Mouse (Mus musculus) lung, postnatal 0 days (tissue): Measurements from ENCODE around the gene Eif3a. TPM values are rescaled to one million over a fixed set of nuclear protein-coding genes. Genes with fewer than 3 reads are reported as not detected.

Experiments used
- ATAC-seq: fragments of 200-750 bp; cut with Nextera tagmentation; 2 replicates; pipeline ENCODE4 v1.8.0; 2017; ENCODE audit warnings: moderate library complexity
- DNase-seq: peaks from one replicate; pipeline ENCODE4 v3.0.0-alpha.2; 2016; ENCODE audit warnings: low spot score
- H3K27ac ChIP-seq: fragments of 300-500 bp; sonication (generic); 2 replicates; pipeline ENCODE4 v1.5.1; 2014; ENCODE audit warnings: antibody characterized with exemption, mild to moderate bottlenecking, low read length, mixed read lengths
- H3K27me3 ChIP-seq: fragments of 300-500 bp; sonication (generic); replicated peaks from 2 replicates; pipeline ENCODE4 v1.6.1; 2014; ENCODE audit warnings: low read length, mixed read lengths; ENCODE audit not compliant: insufficient read depth
- H3K36me3 ChIP-seq: fragments of 300-500 bp; sonication (generic); 2 replicates; pipeline ENCODE4 v1.6.1; 2014; ENCODE audit warnings: low read length, mixed read lengths; ENCODE audit not compliant: insufficient read depth
- H3K4me1 ChIP-seq: fragments of 300-500 bp; sonication (generic); 2 replicates; pipeline ENCODE4 v1.6.1; 2014; ENCODE audit warnings: antibody characterized with exemption, low read depth, low read length, mixed read lengths; ENCODE audit not compliant: insufficient read depth
- H3K4me2 ChIP-seq: fragments of 300-500 bp; sonication (generic); replicated peaks from 2 replicates; pipeline ENCODE4 v1.6.1; 2014; ENCODE audit warnings: low read depth, mild to moderate bottlenecking, low read length, moderate library complexity, mixed read lengths
- H3K4me3 ChIP-seq: fragments of 300-500 bp; sonication (generic); 2 replicates; pipeline ENCODE4 v1.5.1; 2014; ENCODE audit warnings: low read depth, low read length
- H3K9ac ChIP-seq: fragments of 300-500 bp; sonication (generic); replicated peaks from 2 replicates; pipeline ENCODE4 v1.6.1; 2014; ENCODE audit warnings: low read depth, mild to moderate bottlenecking
- H3K9me3 ChIP-seq: fragments of 300-500 bp; sonication (generic); 2 replicates; pipeline ENCODE4 v1.6.1; 2016; ENCODE audit warnings: low read length, mixed read lengths
- CTCF ChIP-seq: IDR thresholded peaks from 2 replicates; pipeline ENCODE4 v1.5.1; 2016; ENCODE audit warnings: antibody characterized with exemption, mild to moderate bottlenecking
- EP300 ChIP-seq: IDR thresholded peaks from 2 replicates; pipeline ENCODE4 v1.6.1; 2016; ENCODE audit warnings: antibody characterized with exemption, mild to moderate bottlenecking, control low read depth
- WGBS: fragments of 180-500 bp; shearing (Covaris S2); extraction: QIAGEN DNeasy Blood & Tissue Kit; methylation state at CpG from one replicate; pipeline ENCODE4 v1.1.7; 2014; 5-methylcytosine and 5-hydroxymethylcytosine counted together
- polyA plus RNA-seq: library from polyadenylated mRNA; unstranded; fragments of >200 nt; fragmentation: Nextera tagmentation; extraction: Ambion mirVana; gene quantifications from 2 replicates; pipeline ENCODE4 v1.2.1, GENCODE M21; 2015

The Eif3a gene
- polyA plus RNA-seq, 1 experiment from 2014 or later: 67.1 TPM

DNA sequence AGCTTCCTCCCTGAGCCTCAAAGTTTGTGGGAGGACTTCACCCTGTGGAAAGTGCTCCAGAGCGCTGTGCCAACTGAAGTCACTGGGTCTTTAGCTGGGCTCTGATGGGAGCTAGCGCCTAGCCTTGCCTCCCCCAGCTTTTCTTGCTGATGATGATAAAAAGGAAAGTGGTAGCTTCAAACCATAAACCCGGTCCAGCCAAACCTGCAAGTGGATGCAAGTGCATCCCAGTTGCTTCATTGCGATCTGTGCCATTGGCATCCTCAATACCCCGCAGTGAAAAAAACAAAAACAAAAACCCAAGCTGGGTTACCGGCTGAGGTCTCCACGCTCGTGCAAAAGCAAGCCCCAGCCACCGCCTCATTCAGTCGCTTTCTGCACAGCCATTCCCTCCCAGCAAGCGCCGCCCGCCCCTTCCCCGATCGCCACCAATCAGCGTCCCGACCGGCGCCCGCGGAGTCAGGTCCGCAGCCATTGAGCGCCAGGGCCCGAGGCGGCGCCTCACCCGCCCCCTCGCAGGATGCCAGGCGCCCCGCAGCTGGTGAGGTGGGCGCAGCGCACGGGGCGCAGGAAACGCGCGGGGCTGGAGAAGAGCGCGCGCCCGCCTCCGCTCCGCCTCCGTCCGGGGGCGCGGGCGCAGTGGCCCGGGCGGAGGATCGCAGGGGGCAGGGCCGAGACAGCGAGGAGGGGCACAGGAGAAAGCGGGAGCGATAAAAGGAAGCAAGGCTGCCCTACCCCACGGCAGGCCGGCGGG, 34.8 kb downstream of the Eif3a start, which contains the start of gene Nanos1:
TSS of gene Nanos1 (plus strand) at position 550 of the 754 bp plus-strand sequence.
- Histone ChIP-seq H3K4me1 (peaks cover 5% of the 10 kb centered on the region; the same call in 1 of the 2 replicates), H3K9ac (0 out of 2 replicates have a peak within 1 kb of the TSS, but pooled peaks have one; percentile 9), H3K4me3 (peak within 1 kb of the TSS; percentile 73), H3K27me3 (no peaks in the 10 kb centered on the region), H3K4me2 (peak within 1 kb of the TSS; percentile 100), H3K9me3 (no peaks in the 10 kb centered on the region), H3K36me3 (0 out of 2 replicates have a peak, but pooled peaks cover 6% of the 10 kb centered on the region), H3K27ac (peak within 1 kb of the TSS; percentile 26; the same call in 1 of the 2 replicates)
- under 1% methylated on average over 49 of the region's 58 CpGs for WGBS
- DNase-seq (peak; percentile 91), ATAC-seq (peak; percentile 95)
- TF ChIP-seq EP300: no peak
- TF ChIP-seq CTCF: peak; percentile 13

DNA sequence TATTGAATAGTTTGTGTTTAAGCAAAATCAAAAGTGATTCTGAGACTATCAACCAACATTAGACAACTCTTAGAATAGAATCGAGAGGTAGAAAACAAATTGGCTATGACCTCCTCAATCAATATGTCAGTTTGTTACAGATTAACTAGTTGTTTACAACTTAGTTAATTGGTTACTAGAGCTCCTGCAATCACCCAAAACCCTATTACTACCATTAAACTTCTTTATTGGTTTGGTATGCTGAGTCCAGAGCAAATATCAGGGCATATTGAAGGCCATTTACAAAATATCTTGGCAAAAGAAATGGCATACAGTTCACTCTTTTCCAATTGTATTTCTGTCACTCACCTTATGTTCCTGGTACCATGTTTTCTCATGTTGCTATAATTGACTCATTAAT, 42.7 kb downstream of the Eif3a start:
- ATAC-seq (no peak), DNase-seq (no peak)
- no peaks in the 10 kb centered on the region for H3K27me3 ChIP-seq
- 78% methylated on average over 1 of the region's 1 CpGs for WGBS
- H3K4me3 ChIP-seq: no peak overlapping the region
- H3K4me2 ChIP-seq: no peak overlapping the region
- TF ChIP-seq EP300: no peak
- no peak overlapping the region for H3K27ac ChIP-seq
- no peaks in the 10 kb centered on the region for H3K4me1 ChIP-seq
- no peaks in the 10 kb centered on the region for H3K9me3 ChIP-seq
- H3K9ac ChIP-seq: no peak overlapping the region
- H3K36me3 ChIP-seq: no peaks in the 10 kb centered on the region

DNA sequence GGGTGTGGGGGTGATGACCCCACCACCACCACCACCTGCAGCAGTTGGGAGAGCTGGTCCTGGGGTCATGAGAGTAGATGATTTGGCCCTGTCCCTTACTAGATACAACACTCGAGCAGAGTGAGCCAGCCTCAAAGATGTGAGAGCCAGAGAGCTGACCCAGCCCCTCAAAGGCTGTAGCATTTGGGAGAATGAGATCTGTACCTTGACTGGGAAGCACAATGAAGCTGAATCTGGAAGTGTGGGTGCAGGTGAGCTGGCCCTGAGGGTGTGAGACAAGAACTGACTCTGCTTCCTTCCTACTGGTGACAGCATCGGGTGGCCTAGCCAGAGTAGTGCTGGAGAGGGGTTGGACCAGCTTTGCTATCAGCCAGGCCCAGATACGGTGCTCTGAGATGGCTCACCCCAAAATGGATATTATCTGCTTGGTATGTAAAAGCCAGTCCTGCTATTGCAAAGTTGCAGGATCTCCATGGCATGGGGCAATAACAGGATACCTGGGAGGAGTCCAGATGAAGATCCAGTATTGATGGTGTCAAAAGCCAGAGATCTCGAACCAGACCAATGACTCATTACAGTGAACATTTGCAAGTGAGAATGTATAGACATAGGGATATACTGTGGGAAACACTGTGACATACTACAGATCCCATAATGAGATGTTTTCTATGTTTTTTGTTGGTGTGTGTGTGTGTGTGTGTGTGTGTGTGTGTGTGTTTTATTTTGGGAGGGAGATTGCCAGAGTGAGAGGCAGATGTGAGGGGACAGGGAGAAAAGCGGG, 46.5 kb downstream of the Eif3a start:
- Histone ChIP-seq H3K4me1 (no peaks in the 10 kb centered on the region), H3K9me3 (no peaks in the 10 kb centered on the region), H3K4me3 (no peak overlapping the region), H3K27me3 (no peaks in the 10 kb centered on the region), H3K36me3 (no peaks in the 10 kb centered on the region), H3K27ac (no peak overlapping the region), H3K9ac (no peak overlapping the region), H3K4me2 (no peak overlapping the region)
- ATAC-seq: no peak
- DNase-seq: no peak
- TF ChIP-seq EP300 (no peak), CTCF (no peak)
- WGBS: 62% methylated on average over 5 of the region's 5 CpGs

DNA sequence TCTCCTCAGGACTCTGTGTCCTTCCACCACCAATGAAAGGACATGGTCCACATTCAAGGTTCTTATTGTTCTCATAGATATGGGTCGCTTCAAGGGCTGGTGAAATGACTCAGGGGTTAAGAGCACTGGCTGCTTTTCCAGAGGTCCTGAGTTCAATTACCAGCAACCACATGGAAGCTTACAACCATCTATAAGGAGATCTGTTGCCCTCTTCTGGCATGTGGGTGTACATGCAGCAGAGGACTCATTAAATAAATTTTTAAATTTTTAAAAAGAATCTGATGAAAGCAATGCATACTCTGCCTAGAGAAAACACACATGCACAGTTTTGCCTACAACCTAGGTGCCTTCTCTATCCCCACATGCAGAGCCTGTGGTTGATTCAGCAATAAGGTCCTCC, 49.9 kb downstream of the Eif3a start:
- Histone ChIP-seq H3K4me2 (no peak overlapping the region), H3K4me3 (no peak overlapping the region), H3K4me1 (no peaks in the 10 kb centered on the region), H3K27me3 (no peaks in the 10 kb centered on the region), H3K27ac (no peak overlapping the region), H3K9ac (no peak overlapping the region), H3K36me3 (no peaks in the 10 kb centered on the region), H3K9me3 (no peaks in the 10 kb centered on the region)
- TF ChIP-seq CTCF (no peak), EP300 (no peak)
- ATAC-seq (no peak), DNase-seq (no peak)
- 62% methylated on average over 1 of the region's 1 CpGs for WGBS

DNA sequence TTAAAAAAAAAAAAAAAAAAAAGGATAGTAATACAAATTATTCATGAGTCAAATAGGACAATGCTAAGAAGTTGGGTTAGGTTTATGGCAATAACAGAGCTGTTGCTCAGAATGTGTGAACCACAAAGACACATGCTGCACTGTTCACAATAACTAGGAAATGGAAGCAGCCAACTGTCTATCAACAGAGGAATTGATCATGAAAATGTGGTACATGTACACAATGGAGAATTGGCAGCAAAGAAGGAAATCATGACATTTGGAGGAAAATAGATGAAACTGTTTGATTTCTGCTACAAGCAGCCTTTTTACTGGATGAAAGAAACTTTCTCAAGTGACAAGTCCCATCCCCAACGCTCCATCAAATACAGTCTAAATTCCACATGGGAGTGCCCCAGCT, 58.5 kb downstream of the Eif3a start:
- WGBS: 88% methylated on average over 1 of the region's 1 CpGs
- Histone ChIP-seq H3K9ac (no peak overlapping the region), H3K9me3 (no peaks in the 10 kb centered on the region), H3K36me3 (no peaks in the 10 kb centered on the region), H3K27ac (no peak overlapping the region), H3K4me3 (no peak overlapping the region), H3K4me2 (no peak overlapping the region), H3K4me1 (no peaks in the 10 kb centered on the region), H3K27me3 (no peaks in the 10 kb centered on the region)
- DNase-seq (no peak), ATAC-seq (no peak)
- TF ChIP-seq EP300 (no peak), CTCF (no peak)

DNA sequence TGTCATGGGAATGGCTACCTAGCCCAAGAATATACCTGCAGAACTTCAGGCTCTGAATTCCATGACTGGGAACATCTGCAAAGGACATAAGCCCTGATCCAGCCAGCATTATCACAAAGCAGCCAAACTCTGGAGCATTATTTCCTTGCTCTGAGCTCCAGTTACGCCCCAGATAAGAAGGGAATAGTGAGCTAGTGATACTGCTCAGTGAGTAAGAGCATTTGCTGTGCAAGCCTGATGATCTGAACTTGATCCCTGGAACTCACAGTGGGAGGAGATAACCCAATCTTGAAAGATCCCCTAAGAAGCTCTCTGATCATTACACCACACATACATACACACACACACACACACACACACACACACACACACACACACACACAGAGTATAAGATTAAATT, 59.2 kb downstream of the Eif3a start:
- Histone ChIP-seq H3K27me3 (no peaks in the 10 kb centered on the region), H3K4me1 (no peaks in the 10 kb centered on the region), H3K9ac (no peak overlapping the region), H3K4me3 (no peak overlapping the region), H3K4me2 (no peak overlapping the region), H3K27ac (no peak overlapping the region), H3K9me3 (no peaks in the 10 kb centered on the region), H3K36me3 (no peaks in the 10 kb centered on the region)
- no peak for TF ChIP-seq CTCF
- TF ChIP-seq EP300: no peak
- WGBS: 55% methylated on average over 1 of the region's 1 CpGs
- ATAC-seq (no peak), DNase-seq (no peak)
